Mouse (Mus musculus) MEL (cell line): ENCODE data around the gene Clpsl2. TPM values are rescaled to one million over a fixed set of nuclear protein-coding genes. Genes with fewer than 3 reads are reported as not detected.
A peak's percentile ranks its signal among the peaks of the same experiment; 100 is the strongest.

Experiments used
- DNase-seq: peaks from one replicate; pipeline ENCODE4 v3.0.0; 2011; ENCODE audit warnings: low read depth, low spot score
- H3K27ac ChIP-seq: 2 replicates; pipeline ENCODE4 v1.5.1; 2012; ENCODE audit warnings: low read depth, mild to moderate bottlenecking, control low read depth, low read length, moderate library complexity; ENCODE audit not compliant: control insufficient read depth
- H3K27me3 ChIP-seq, 2 experiments: fragments of 150-350 bp in 1 of 2; sonication (generic) in 1 of 2; 2 replicates each; pipeline ENCODE4 v1.6.1; 2012; ENCODE audit warnings: low read length in 2 of 2, mild to moderate bottlenecking in 2 of 2, improper control_type of control experiment in 1 of 2, moderate library complexity in 1 of 2; ENCODE audit not compliant: insufficient read depth in 2 of 2, control insufficient read depth in 1 of 2
- H3K36me3 ChIP-seq, 2 experiments: 2 replicates each; pipeline ENCODE4 v1.6.1; 2012 to 2014; ENCODE audit warnings: low read length in 2 of 2, improper control_type of control experiment in 1 of 2, inconsistent platforms in 1 of 2, mild to moderate bottlenecking in 1 of 2; ENCODE audit not compliant: insufficient read depth in 2 of 2, control insufficient read depth in 1 of 2
- H3K4me1 ChIP-seq, 2 experiments: fragments of 150-350 bp in 1 of 2; sonication (generic) in 1 of 2; 2 replicates each; pipeline ENCODE4 v1.6.1; 2012; ENCODE audit warnings: low read length in 2 of 2, improper control_type of control experiment in 1 of 2, mild to moderate bottlenecking in 1 of 2; ENCODE audit not compliant: insufficient read depth in 2 of 2, control insufficient read depth in 1 of 2
- H3K4me3 ChIP-seq, 2 experiments: fragments of 150-350 bp in 1 of 2; sonication (generic) in 1 of 2; 2 replicates each; pipeline ENCODE4 v1.5.1; 2012; ENCODE audit warnings: low read depth in 2 of 2, low read length in 2 of 2, mild to moderate bottlenecking in 2 of 2, moderate library complexity in 2 of 2, control low read depth in 1 of 2, improper control_type of control experiment in 1 of 2; ENCODE audit not compliant: control insufficient read depth in 1 of 2, insufficient read depth in 1 of 2
- H3K79me2 ChIP-seq: 2 replicates; pipeline ENCODE4 v1.6.1; 2012; ENCODE audit warnings: mild to moderate bottlenecking, low read length, moderate library complexity; ENCODE audit not compliant: control insufficient read depth, poor library complexity, insufficient read depth
- H3K9ac ChIP-seq: 2 replicates; pipeline ENCODE4 v1.6.1; 2012; ENCODE audit warnings: low read depth, mild to moderate bottlenecking, control low read depth, low read length, moderate library complexity; ENCODE audit not compliant: control insufficient read depth, poor library complexity, severe bottlenecking
- H3K9me3 ChIP-seq: fragments of 150-350 bp; sonication (generic); replicated peaks from 2 replicates; pipeline ENCODE4 v1.6.1; 2012; ENCODE audit warnings: mild to moderate bottlenecking, low read length, improper control_type of control experiment, moderate library complexity; ENCODE audit not compliant: insufficient read depth
- BHLHE40 ChIP-seq: IDR thresholded peaks from 2 replicates; pipeline ENCODE4 v1.6.1; 2012; ENCODE audit warnings: low read depth, mild to moderate bottlenecking, inconsistent platforms, low read length, improper control_type of control experiment, borderline replicate concordance
- CTCF ChIP-seq, 3 experiments: IDR thresholded peaks in 2 of 3; conservative IDR thresholded peaks in 1 of 3; 2 replicates each; pipeline ENCODE4 v1.5.1; 2011 to 2012; ENCODE audit warnings: low read length in 3 of 3, low read depth in 2 of 3, mild to moderate bottlenecking in 2 of 3, improper control_type of control experiment in 1 of 3, inconsistent platforms in 1 of 3, mixed read lengths in 1 of 3, moderate library complexity in 1 of 3; ENCODE audit not compliant: control insufficient read depth in 1 of 3, insufficient read depth in 1 of 3, poor library complexity in 1 of 3, severe bottlenecking in 1 of 3
- ELF1 ChIP-seq: IDR thresholded peaks from 2 replicates; pipeline ENCODE4 v1.6.1; 2014; ENCODE audit warnings: low read depth, mild to moderate bottlenecking, inconsistent platforms, low read length, improper control_type of control experiment, moderate library complexity
- EP300 ChIP-seq, 2 experiments: IDR thresholded peaks; 2 replicates each; pipeline ENCODE4 v1.6.1; 2011; ENCODE audit warnings: improper control_type of control experiment in 2 of 2, low read length in 2 of 2, low read depth in 1 of 2, mild to moderate bottlenecking in 1 of 2
- GABPA ChIP-seq: IDR thresholded peaks from 2 replicates; pipeline ENCODE4 v1.6.1; 2012; ENCODE audit warnings: low read depth, mild to moderate bottlenecking, inconsistent platforms, low read length, improper control_type of control experiment, moderate library complexity
- JUND ChIP-seq: IDR thresholded peaks from 2 replicates; pipeline ENCODE4 v1.6.1; 2011; ENCODE audit warnings: low read depth, mild to moderate bottlenecking, improper control_type of control experiment, low read length
- KAT2A ChIP-seq: conservative IDR thresholded peaks from 2 replicates; pipeline ENCODE4 v1.6.1; 2012; ENCODE audit warnings: low read depth, low read length, improper control_type of control experiment, inconsistent platforms
- MAFK ChIP-seq: IDR thresholded peaks from 2 replicates; pipeline ENCODE4 v1.6.1; 2011; ENCODE audit warnings: low read depth, mild to moderate bottlenecking, low read length, improper control_type of control experiment, borderline replicate concordance
- MAX ChIP-seq: IDR thresholded peaks from 2 replicates; pipeline ENCODE4 v1.6.1; 2011; ENCODE audit warnings: low read length, improper control_type of control experiment
- MAZ ChIP-seq: IDR thresholded peaks from 2 replicates; pipeline ENCODE4 v1.6.1; 2012; ENCODE audit warnings: low read depth, mild to moderate bottlenecking, inconsistent platforms, low read length, improper control_type of control experiment
- MEF2A ChIP-seq: IDR thresholded peaks from 2 replicates; pipeline ENCODE4 v1.6.1; 2014; ENCODE audit warnings: low read depth, mild to moderate bottlenecking, inconsistent platforms, low read length, improper control_type of control experiment; ENCODE audit not compliant: poor library complexity, insufficient replicate concordance, severe bottlenecking; ENCODE audit errors: extremely low read depth
- MXI1 ChIP-seq: IDR thresholded peaks from 2 replicates; pipeline ENCODE4 v1.6.1; 2011; ENCODE audit warnings: mild to moderate bottlenecking, low read depth, low read length, improper control_type of control experiment
- MYB ChIP-seq: IDR thresholded peaks from 2 replicates; pipeline ENCODE4 v1.6.1; 2011; ENCODE audit warnings: mild to moderate bottlenecking, low read depth, low read length, improper control_type of control experiment
- MYC ChIP-seq: IDR thresholded peaks from 2 replicates; pipeline ENCODE4 v1.6.1; 2011; ENCODE audit warnings: low read depth, mild to moderate bottlenecking, low read length, improper control_type of control experiment, moderate library complexity
- NELFE ChIP-seq: IDR thresholded peaks from 2 replicates; pipeline ENCODE4 v1.6.1; 2011; ENCODE audit warnings: low read depth, low read length, improper control_type of control experiment
- NRF1 ChIP-seq: IDR thresholded peaks from 2 replicates; pipeline ENCODE4 v1.6.1; 2014; ENCODE audit warnings: low read depth, mild to moderate bottlenecking, inconsistent platforms, low read length, improper control_type of control experiment, moderate library complexity; ENCODE audit not compliant: poor library complexity, insufficient read depth, severe bottlenecking
- POLR2A ChIP-seq, 2 experiments: IDR thresholded peaks; 2 replicates each; pipeline ENCODE4 v1.6.1; 2011 to 2012; ENCODE audit warnings: low read length in 2 of 2, mild to moderate bottlenecking in 2 of 2, control low read depth in 1 of 2, improper control_type of control experiment in 1 of 2, low read depth in 1 of 2, moderate library complexity in 1 of 2; ENCODE audit not compliant: control insufficient read depth in 1 of 2, insufficient read depth in 1 of 2, poor library complexity in 1 of 2
- POLR2AphosphoS5 ChIP-seq: IDR thresholded peaks from 2 replicates; pipeline ENCODE4 v1.6.1; 2012; ENCODE audit warnings: low read depth, borderline replicate concordance, mild to moderate bottlenecking, inconsistent platforms, low read length, moderate library complexity, mixed read lengths
- RAD21 ChIP-seq: IDR thresholded peaks from 2 replicates; pipeline ENCODE4 v1.6.1; 2011; ENCODE audit warnings: mild to moderate bottlenecking, low read depth, low read length, improper control_type of control experiment
- RCOR1 ChIP-seq: IDR thresholded peaks from 2 replicates; pipeline ENCODE4 v1.6.1; 2012; ENCODE audit warnings: low read depth, mild to moderate bottlenecking, inconsistent platforms, low read length, improper control_type of control experiment
- SIN3A ChIP-seq: IDR thresholded peaks from 2 replicates; pipeline ENCODE4 v1.6.1; 2012; ENCODE audit warnings: low read length, improper control_type of control experiment, inconsistent platforms
- TCF12 ChIP-seq: IDR thresholded peaks from 2 replicates; pipeline ENCODE4 v1.6.1; 2014; ENCODE audit warnings: low read depth, mild to moderate bottlenecking, inconsistent platforms, low read length, improper control_type of control experiment, moderate library complexity
- UBTF ChIP-seq: IDR thresholded peaks from 2 replicates; pipeline ENCODE4 v1.6.1; 2012; ENCODE audit warnings: low read depth, mild to moderate bottlenecking, inconsistent platforms, low read length, improper control_type of control experiment, moderate library complexity, borderline replicate concordance; ENCODE audit not compliant: insufficient read depth
- USF1 ChIP-seq: IDR thresholded peaks from 2 replicates; pipeline ENCODE4 v1.6.1; 2014; ENCODE audit warnings: low read depth, mild to moderate bottlenecking, inconsistent platforms, low read length, improper control_type of control experiment, moderate library complexity
- ZC3H11A ChIP-seq: IDR thresholded peaks from 2 replicates; pipeline ENCODE4 v1.6.1; 2012; ENCODE audit warnings: low read depth, mild to moderate bottlenecking, inconsistent platforms, low read length, improper control_type of control experiment
- ZMIZ1 ChIP-seq: IDR thresholded peaks from 2 replicates; pipeline ENCODE4 v1.6.1; 2012; ENCODE audit warnings: low read depth, mild to moderate bottlenecking, inconsistent platforms, low read length, improper control_type of control experiment, moderate library complexity
- ZNF384 ChIP-seq: IDR thresholded peaks from 2 replicates; pipeline ENCODE4 v1.6.1; 2012; ENCODE audit warnings: low read depth, mild to moderate bottlenecking, inconsistent platforms, low read length, improper control_type of control experiment
- polyA plus RNA-seq, 2 experiments: library from polyadenylated mRNA; stranded (reverse) in 1 of 2; unstranded in 1 of 2; fragments of >175 nt in 1 of 2; fragments of >200 nt in 1 of 2; gene quantifications; 2 replicates each; pipeline versions ENCODE4 v1.2.1 to v1.2.4; 2012; ENCODE audit warnings: low replicate concordance in 2 of 2, low read depth in 1 of 2; ENCODE audit not compliant: insufficient read length in 2 of 2, insufficient read depth in 1 of 2, missing spikeins in 1 of 2
- total RNA-seq: library from RNA; depleted of rRNA; stranded (reverse); fragments of 300-350 nt; gene quantifications from 2 replicates; pipeline ENCODE4 v1.2.3, GENCODE M21; 2012

Clpsl2 gene
- total and polyA plus RNA-seq, 3 experiments: not detected

DNA sequence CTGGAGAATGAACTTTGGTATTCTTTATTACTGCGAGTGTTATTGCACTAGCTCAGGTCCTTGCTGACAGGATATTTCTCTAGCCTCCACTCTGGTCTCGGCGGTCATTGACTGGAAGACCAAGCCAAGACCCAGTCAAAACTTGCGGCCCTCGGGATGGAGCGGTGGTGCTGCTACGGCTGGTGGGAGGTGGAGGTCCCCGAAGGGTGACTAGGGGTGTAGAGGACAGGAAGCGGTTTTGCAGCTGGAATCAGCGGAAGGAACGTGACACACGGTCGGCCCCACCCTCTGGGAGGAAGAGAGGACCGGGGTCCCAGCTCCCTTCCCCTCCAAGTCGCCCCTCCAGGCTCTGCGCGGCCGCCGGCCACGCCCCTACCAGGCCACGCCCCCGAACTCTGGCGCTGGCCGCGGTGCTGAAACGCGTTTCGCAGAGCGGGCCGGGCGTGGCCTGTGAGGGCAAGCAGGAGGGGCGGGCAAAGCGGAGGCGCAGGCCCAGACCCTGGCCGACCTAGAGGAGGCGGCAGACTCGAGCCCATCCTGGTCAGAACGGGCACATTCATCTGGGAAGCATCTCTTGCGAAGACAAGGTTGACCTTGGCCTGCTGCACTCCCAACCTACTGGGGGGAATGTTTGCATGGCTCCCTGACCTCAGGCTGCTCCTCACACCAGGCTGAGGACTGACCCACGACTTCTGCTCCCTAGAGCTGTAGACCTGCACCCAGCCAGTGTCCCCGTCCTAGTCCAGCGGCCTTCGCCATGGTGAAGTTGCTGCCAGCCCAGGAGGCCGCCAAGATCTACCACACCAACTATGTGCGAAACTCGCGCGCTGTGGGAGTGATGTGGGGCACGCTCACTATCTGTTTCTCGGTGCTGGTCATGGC, 26.3 kb downstream of the Clpsl2 start, which contains the start of gene Lhfpl5:
Gene Lhfpl5, plus strand, starts transcription at position 398 of the 882 bp plus-strand sequence.
- Histone ChIP-seq H3K4me1 (no peaks in the 10 kb centered on the region), H3K4me3 (no peak within 1 kb of the TSS), H3K27ac (no peak within 1 kb of the TSS), H3K79me2 (no peaks in the 10 kb centered on the region), H3K27me3 (no peaks in the 10 kb centered on the region; a peak in 1 of 4 replicates), H3K36me3 (no peaks in the 10 kb centered on the region), H3K9ac (no peak within 1 kb of the TSS), H3K9me3 (no peaks in the 10 kb centered on the region)
- DNase-seq: peak; percentile 62
- TF ChIP-seq KAT2A: no peak
- no peak for TF ChIP-seq ELF1
- no peak for TF ChIP-seq EP300 (IDR thresholded peaks at IDR 0.05; ENCODE audit: low read depth in 1 of 2, low read length in 2 of 2)
- TF ChIP-seq MAFK: no peak
- TF ChIP-seq CTCF (IDR thresholded peaks at IDR 0.05 in 2 of 3, conservative IDR thresholded peaks at IDR 0.05 in 1 of 3; ENCODE audit: control insufficient read depth in 1 of 3, insufficient read depth in 1 of 3, low read depth in 2 of 3, low read length in 3 of 3, poor library complexity in 1 of 3, severe bottlenecking in 1 of 3): 0 out of 6 replicates have a peak, but pooled peaks of 1 of the 3 experiments have one; percentile 1
- no peak for TF ChIP-seq MAZ
- no peak for TF ChIP-seq NRF1
- no peak for TF ChIP-seq GABPA
- TF ChIP-seq POLR2A (IDR thresholded peaks at IDR 0.05; ENCODE audit: control insufficient read depth in 1 of 2, insufficient read depth in 1 of 2, low read depth in 1 of 2, low read length in 2 of 2, poor library complexity in 1 of 2): no peak
- peak; percentile 87 for TF ChIP-seq SIN3A
- TF ChIP-seq POLR2AphosphoS5: no peak
- no peak for TF ChIP-seq ZMIZ1
- TF ChIP-seq MXI1: peak; percentile 89

DNA sequence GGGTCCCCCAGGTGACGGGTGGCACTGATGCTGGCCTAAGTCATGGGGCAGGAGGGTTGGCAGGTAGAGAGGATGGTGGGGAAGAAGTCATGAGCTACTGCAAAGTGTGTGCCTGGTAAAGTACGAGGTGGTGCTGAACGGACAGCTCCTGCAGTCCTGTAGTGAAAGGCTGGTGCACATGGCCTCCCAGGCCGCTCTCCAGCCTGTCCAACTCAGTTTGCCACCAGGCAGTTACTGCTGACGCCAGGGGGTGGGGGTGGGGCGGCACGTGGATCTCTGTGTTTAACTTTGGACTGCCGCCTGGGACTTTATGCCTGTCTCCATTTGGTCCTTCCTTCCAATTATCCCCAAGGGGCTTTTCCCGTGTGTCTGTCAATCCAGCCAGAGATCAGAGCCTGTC, 31.2 kb downstream of the Clpsl2 start:
- no peaks in the 10 kb centered on the region for H3K36me3 ChIP-seq
- H3K79me2 ChIP-seq: no peaks in the 10 kb centered on the region
- 0 out of 4 replicates have a peak, but pooled peaks cover 0 to 4% of the 10 kb centered on the region in 2 experiments for H3K4me1 ChIP-seq
- no peak overlapping the region for H3K4me3 ChIP-seq
- DNase-seq: peak; percentile 86
- no peaks in the 10 kb centered on the region for H3K9me3 ChIP-seq
- TF ChIP-seq MEF2A (no peak), ZC3H11A (no peak), MAX (peak; percentile 90), MYB (no peak), JUND (no peak), MAZ (no peak), NELFE (no peak), MXI1 (peak; percentile 99), MYC (peak; percentile 52; the same call in 1 of the 2 replicates), USF1 (no peak), BHLHE40 (no peak), RAD21 (no peak), MAFK (no peak), ZMIZ1 (no peak), TCF12 (no peak), POLR2AphosphoS5 (no peak), UBTF (no peak), SIN3A (peak; percentile 97), RCOR1 (no peak), ZNF384 (no peak), POLR2A (IDR thresholded peaks at IDR 0.05; ENCODE audit: control insufficient read depth in 1 of 2, insufficient read depth in 1 of 2, low read depth in 1 of 2, low read length in 2 of 2, poor library complexity in 1 of 2) (no peak), NRF1 (no peak)
- no peaks in the 10 kb centered on the region for H3K27me3 ChIP-seq
- no peak overlapping the region for H3K9ac ChIP-seq
- H3K27ac ChIP-seq: no peak overlapping the region
